Mouse (Mus musculus) heart, postnatal 0 days (tissue): ENCODE measurements around the gene Capn5.

Source experiments
- CTCF ChIP-seq: IDR thresholded peaks from 2 replicates; pipeline ENCODE4 v1.5.1; 2016; ENCODE audit warnings: antibody characterized with exemption, control low read depth, low read depth
- EP300 ChIP-seq: IDR thresholded peaks from 2 replicates; pipeline ENCODE4 v1.6.1; 2016; ENCODE audit warnings: antibody characterized with exemption, low read depth

GRCm38 (mm10) chr7:98121241-98121640, 56.8 kb downstream of the Capn5 start:
- TF ChIP-seq CTCF (no peak), EP300 (no peak)
